Mouse (Mus musculus) testis, adult 2 months (tissue): ENCODE measurements around the gene Jup. TPM values are rescaled to one million over a fixed set of nuclear protein-coding genes. Genes with fewer than 3 reads are reported as not detected.

Source experiments
- H3K27ac ChIP-seq: fragments of 200-500 bp; 2 replicates; pipeline ENCODE4 v1.5.1; 2012; ENCODE audit warnings: low read depth, low read length; ENCODE audit not compliant: control insufficient read depth, insufficient read depth
- H3K27me3 ChIP-seq: fragments of 200-500 bp; 2 replicates; pipeline ENCODE4 v1.6.1; 2012; ENCODE audit warnings: mild to moderate bottlenecking, low read length, moderate library complexity; ENCODE audit not compliant: control insufficient read depth, insufficient read depth
- H3K36me3 ChIP-seq: fragments of 200-500 bp; 2 replicates; pipeline ENCODE4 v1.6.1; 2012; ENCODE audit warnings: mild to moderate bottlenecking, low read length; ENCODE audit not compliant: control insufficient read depth, insufficient read depth
- H3K4me1 ChIP-seq: fragments of 200-500 bp; 2 replicates; pipeline ENCODE4 v1.6.1; 2012; ENCODE audit warnings: low read length; ENCODE audit not compliant: control insufficient read depth, insufficient read depth
- H3K4me3 ChIP-seq: fragments of 200-500 bp; 2 replicates; pipeline ENCODE4 v1.5.1; 2012; ENCODE audit warnings: low read depth, mild to moderate bottlenecking, low read length, moderate library complexity, mixed read lengths; ENCODE audit not compliant: control insufficient read depth
- CTCF ChIP-seq: fragments of 200-500 bp; IDR thresholded peaks from 2 replicates; pipeline ENCODE4 v1.5.1; 2012; ENCODE audit warnings: low read depth, mild to moderate bottlenecking, inconsistent platforms, low read length, moderate library complexity; ENCODE audit not compliant: control insufficient read depth, insufficient read depth, insufficient replicate concordance
- POLR2A ChIP-seq: fragments of 200-500 bp; IDR thresholded peaks from 2 replicates; pipeline ENCODE4 v1.6.1; 2012; ENCODE audit warnings: low read depth, mild to moderate bottlenecking, inconsistent platforms, low read length, moderate library complexity; ENCODE audit not compliant: control insufficient read depth
- polyA plus RNA-seq: library from polyadenylated mRNA; depleted of rRNA; stranded (reverse); fragments of >200 nt; gene quantifications from 2 replicates; pipeline ENCODE4 v1.2.3, GENCODE M21; 2012; rRNA removed

Jup gene
- 103 TPM in 2 replicates for polyA plus RNA-seq

- TF ChIP-seq POLR2A = peak; percentile 76
- TF ChIP-seq CTCF = no peak
- Histone ChIP-seq H3K4me1 (peaks cover 11% of the 10 kb centered on the region), H3K27me3 (no peaks in the 10 kb centered on the region), H3K27ac (peak within 1 kb of the TSS; percentile 27; the same call in 1 of the 2 replicates), H3K4me3 (peak within 1 kb of the TSS; percentile 90), H3K36me3 (no peaks in the 10 kb centered on the region)
Measured at GRCm38 (mm10) chr11:100397600-100398389, at the start of gene Jup. TSS of gene Jup (minus strand) at chr11:100397763.

GRCm38 (mm10) chr11:100442625-100443024, 45.1 kb upstream of the Jup start:
- Histone ChIP-seq H3K27me3 (no peaks in the 10 kb centered on the region), H3K36me3 (no peaks in the 10 kb centered on the region), H3K27ac (no peak overlapping the region), H3K4me3 (peak overlapping the region; percentile 46), H3K4me1 (peaks cover 5% of the 10 kb centered on the region)
- TF ChIP-seq POLR2A (no peak), CTCF (no peak)

GRCm38 (mm10) chr11:100441797-100442196, 44.2 kb upstream of the Jup start, which contains the start of the genes Nt5c3b and Klhl10:
TSS of gene Nt5c3b (minus strand) at chr11:100441808.
TSS of gene Klhl10 (plus strand) at chr11:100441917.
- no peaks in the 10 kb centered on the region for H3K27me3 ChIP-seq
- TF ChIP-seq CTCF (no peak), POLR2A (peak; percentile 14; the same call in 1 of the 2 replicates)
- peak within 1 kb of the TSS; percentile 5; the same call in 1 of the 2 replicates for H3K27ac ChIP-seq
- peak within 1 kb of the TSS; percentile 80 for H3K4me3 ChIP-seq
- no peaks in the 10 kb centered on the region for H3K36me3 ChIP-seq
- H3K4me1 ChIP-seq = peaks cover 5% of the 10 kb centered on the region

GRCm38 (mm10) chr11:100440691-100441522, 43.3 kb upstream of the Jup start:
- Histone ChIP-seq H3K4me1 (peaks cover 5% of the 10 kb centered on the region), H3K27ac (peak overlapping the region; percentile 5; the same call in 1 of the 2 replicates), H3K36me3 (no peaks in the 10 kb centered on the region), H3K27me3 (no peaks in the 10 kb centered on the region), H3K4me3 (peak overlapping the region; percentile 80)
- TF ChIP-seq POLR2A (peak; percentile 91), CTCF (no peak)

GRCm38 (mm10) chr11:100437901-100438300, 40.3 kb upstream of the Jup start:
- Histone ChIP-seq H3K36me3 (no peaks in the 10 kb centered on the region), H3K27me3 (no peaks in the 10 kb centered on the region), H3K4me1 (peaks cover 6% of the 10 kb centered on the region), H3K27ac (no peak overlapping the region), H3K4me3 (no peak overlapping the region)
- TF ChIP-seq CTCF = no peak
- no peak for TF ChIP-seq POLR2A

- TF ChIP-seq POLR2A (no peak), CTCF (no peak)
- Histone ChIP-seq H3K27ac (peak overlapping the region; percentile 37), H3K4me3 (no peak overlapping the region), H3K27me3 (no peaks in the 10 kb centered on the region), H3K36me3 (no peaks in the 10 kb centered on the region), H3K4me1 (peaks cover 8% of the 10 kb centered on the region)
Measured at GRCm38 (mm10) chr11:100435678-100436246, 38.2 kb upstream of the Jup start.
